Mouse (Mus musculus): ENCODE data around the gene Gm20481.
"Not testable (repeated sequence)": the region's sequence is repeated elsewhere in the genome, so short reads cannot be mapped to it uniquely, and the experiment has no call there.

Gene Gm20481

DNA sequence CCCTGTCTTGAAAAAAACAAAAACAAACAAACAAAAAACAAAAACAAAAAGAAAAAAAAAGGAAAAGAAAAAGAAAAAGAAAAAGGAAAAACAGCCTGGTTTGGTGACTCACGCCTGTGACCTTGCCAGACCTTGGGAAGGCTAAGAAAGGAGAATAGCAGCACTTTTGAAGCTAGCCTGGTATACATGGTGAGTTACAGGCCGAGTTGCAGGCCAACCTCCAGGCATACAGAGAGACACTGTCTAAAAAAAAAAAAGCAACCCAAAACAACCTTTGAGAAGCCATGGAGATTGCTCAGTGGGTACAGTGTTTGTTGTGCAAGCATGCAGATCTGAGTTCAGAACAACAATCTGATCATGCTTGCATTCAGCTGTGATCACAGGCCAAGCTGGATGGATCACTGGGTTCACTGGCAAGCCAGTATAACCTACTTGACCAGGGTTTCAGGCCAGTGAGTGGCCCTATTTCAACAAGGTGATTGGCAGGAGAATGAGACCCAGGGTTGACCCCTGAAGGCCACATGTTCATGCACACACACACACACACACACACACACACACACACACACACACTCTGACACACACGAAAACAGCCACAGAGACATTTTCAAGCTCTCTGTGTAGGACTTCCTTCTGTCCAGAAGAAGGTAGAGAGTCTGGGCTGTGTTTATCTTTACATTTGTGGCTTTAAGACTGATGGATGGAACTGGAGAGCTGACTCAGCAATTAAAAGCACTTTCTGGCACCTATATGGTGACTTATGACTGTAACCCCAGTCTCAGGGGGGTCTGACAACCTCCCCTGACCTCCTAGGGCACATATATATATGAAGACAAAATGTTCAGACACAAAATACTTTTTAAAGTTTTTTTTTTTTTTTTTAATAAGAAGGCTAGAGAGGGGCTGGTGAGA lies 6.1 kb downstream of the Gm20481 start:
- DNase-seq (ENCODE audit: low spot score in 2 of 2): no peak

DNA sequence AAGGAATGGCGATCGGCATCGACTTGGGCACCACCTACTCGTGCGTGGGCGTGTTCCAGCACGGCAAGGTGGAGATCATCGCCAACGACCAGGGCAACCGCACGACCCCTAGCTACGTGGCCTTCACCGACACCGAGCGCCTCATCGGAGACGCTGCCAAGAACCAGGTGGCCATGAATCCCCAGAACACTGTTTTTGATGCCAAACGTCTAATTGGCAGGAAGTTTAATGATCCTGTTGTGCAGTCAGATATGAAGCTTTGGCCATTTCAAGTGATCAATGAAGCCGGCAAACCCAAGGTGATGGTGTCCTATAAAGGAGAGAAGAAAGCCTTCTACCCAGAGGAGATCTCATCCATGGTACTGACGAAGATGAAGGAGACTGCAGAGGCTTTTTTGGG lies 7.3 kb downstream of the Gm20481 start:
- DNase-seq (ENCODE audit: low spot score in 2 of 2): no peak

DNA sequence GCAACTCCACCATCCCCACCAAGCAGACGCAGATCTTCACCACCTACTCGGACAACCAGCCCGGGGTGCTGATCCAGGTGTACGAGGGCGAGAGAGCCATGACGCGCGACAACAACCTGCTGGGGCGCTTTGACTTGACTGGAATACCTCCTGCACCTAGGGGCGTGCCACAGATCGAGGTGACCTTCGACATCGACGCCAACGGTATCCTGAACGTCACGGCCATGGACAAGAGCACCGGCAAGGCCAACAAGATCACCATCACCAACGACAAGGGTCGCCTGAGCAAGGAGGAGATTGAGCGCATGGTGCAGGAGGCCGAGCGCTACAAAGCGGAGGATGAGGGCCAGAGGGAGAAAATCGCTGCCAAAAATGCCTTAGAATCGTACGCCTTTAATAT lies 8.5 kb downstream of the Gm20481 start:
- DNase-seq (ENCODE audit: low spot score in 2 of 2): no peak

DNA sequence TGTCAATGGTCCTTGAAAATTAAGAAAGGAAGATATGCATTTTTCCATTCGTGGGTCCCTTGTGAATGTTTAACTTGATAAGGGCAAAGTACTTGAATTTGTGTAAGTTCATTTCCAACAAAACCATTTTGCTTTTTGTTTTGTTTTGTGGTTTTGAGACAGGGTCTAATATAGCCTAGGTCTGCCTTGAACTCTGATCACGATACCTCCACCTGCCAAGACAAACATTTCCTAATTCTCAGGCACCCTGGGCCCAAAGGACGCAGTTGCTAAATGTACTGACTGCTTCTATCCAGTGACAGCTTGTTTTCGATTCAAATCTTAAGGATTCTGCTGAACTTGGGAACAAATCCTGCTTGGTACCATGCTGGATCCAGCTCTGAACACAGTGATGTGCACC lies 9.9 kb downstream of the Gm20481 start:
- no peak for DNase-seq (ENCODE audit: low spot score in 2 of 2)

DNA sequence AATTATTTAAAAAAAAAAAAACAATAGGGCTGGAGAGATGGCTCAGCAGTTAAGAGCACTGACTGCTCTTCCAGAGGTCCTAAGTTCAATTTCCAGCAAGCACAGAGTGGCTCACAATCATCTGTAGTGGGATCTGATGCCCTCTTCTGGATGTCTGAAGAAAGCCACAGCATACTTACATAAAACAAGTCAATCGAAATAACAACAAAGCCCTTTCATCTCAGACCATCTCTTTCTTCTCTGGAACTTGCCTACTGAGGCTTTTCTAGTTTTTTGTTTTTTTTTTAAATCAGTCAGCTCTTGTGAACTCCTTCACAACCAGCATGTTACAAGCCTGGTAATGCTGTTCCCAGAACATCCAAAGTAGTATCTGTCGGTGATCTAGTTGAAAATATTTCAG lies 10.9 kb downstream of the Gm20481 start:
- DNase-seq (ENCODE audit: low spot score in 2 of 2): peak in 1 of 2 experiments; percentile 43

DNA sequence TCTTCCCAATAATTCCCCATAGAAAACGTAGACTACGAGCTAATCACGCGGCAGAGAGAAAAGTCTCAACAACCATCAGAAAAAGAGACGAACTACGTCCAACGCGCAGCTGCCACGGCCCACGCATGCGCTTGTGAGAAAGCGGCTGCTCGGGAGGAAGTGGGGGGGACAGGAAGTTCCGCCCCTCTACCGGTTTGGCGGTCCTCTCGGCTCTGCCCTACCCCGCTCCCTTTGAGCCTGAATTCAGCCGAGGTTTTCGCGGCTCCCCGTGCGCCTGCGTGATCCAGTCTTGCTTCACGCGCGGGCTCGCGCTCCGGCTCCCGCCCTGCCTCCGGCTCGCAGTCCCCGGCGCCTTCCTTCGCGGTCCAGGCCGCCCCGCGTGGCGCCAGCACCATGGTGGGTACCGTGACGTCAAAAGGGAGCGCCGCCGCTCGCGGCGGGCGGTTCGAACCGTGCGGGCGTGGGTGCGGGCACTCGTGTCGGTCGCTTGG lies 12.0 kb downstream of the Gm20481 start, which contains the start of gene Lsm2:
Gene Lsm2, plus strand, starts transcription at position 173 of the 491 bp plus-strand sequence.
- DNase-seq (ENCODE audit: low spot score in 2 of 2): peak; percentile 89 to 92

DNA sequence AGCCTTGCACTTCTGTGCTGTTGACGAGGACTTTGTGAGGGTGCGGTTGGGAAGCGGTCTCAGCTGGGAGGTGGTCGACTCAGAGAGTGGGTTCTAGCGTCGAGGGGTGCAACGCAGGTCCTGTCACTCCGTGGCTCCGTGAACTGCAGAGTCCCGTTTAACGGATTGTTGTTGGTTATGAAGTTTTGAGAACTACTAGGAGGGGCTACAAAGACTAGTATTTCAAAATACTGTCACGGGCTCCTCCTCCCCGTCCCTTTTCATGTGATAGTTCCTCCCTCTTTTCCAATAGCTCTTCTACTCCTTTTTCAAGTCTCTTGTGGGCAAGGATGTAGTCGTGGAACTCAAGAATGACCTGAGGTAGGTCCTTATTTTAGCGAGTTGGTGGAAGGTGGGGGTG lies 12.6 kb downstream of the Gm20481 start:
- no peak for DNase-seq (ENCODE audit: low spot score in 2 of 2)

DNA sequence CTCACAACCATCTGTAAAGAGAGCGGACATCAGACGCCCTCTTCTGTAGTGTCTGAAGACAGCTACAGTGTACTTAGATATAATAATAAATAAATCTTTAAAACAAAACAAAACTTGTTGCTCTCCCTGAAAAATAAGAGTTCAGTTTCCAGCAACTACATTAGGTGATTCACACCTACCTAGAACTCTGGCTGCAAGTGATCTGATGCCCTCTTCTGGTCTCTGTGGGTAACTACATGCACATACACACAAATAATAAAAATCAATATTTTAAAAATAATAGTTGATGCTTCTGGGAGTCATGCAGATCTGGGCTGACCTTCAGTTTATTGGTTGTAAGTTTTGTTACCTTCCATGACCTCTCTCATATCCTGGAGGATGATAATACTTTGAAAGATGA lies 14.5 kb downstream of the Gm20481 start:
- peak in 1 of 2 experiments; percentile 50 for DNase-seq (ENCODE audit: low spot score in 2 of 2)

DNA sequence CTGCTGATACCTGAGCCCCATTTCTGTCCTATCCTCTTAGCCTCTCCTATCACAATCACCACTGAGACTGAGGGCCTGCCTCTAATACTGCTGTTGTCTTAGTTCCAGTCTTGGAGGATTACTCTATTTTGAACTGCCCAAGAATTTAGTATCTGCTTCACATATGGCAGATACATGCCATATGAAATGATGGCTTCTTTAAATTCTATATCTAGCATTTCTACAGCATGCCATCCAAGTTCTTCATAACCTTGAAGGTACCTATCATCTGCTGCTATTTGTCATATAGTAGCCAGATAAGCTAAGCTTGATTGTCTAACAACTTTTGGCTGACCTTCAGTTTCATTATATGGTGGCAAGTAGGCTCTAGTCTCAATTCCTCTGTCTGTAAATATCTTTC lies 25.0 kb downstream of the Gm20481 start:
- no peak for DNase-seq (ENCODE audit: low spot score in 2 of 2)

DNA sequence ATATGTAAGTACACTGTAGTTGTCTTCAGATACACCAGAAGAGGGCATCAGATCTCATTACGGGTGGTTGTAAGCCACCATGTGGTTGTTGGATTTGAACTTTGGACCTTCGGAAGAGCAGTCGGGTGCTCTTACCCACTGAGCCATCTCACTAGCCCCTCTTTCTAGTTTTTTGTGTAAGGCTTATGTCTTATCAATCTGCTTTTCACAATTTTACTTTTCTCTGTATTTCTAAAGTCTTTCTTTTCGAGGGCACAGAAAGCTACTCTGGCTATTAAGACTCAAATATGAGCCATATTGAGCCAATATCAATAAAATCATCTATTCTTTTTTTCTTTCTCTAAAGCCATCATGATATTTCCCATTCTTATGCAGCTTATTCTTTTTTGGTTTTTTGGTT lies 25.5 kb downstream of the Gm20481 start:
- not testable (repeated sequence) for DNase-seq (ENCODE audit: low spot score in 2 of 2)

DNA sequence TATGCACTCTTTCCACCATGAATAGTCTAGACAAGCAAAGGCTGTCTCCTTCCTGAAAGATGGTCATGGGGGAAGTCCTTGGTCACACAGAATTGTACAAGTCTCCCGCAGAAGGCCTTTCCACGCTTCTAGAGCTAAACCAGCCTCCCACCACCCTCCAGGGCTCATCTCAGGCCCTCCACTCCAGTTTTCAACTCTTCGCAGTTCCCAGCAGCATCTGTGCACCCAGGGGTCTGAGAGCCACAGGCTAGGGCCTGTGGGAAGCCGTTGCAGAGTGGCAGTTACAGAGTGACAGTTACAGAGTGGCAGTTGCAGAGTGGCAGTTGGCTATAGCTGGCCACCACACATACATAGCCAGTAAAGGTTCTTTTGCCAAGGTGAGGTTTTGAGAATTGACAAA lies 26.2 kb downstream of the Gm20481 start:
- DNase-seq (ENCODE audit: low spot score in 2 of 2): not testable (repeated sequence)

DNA sequence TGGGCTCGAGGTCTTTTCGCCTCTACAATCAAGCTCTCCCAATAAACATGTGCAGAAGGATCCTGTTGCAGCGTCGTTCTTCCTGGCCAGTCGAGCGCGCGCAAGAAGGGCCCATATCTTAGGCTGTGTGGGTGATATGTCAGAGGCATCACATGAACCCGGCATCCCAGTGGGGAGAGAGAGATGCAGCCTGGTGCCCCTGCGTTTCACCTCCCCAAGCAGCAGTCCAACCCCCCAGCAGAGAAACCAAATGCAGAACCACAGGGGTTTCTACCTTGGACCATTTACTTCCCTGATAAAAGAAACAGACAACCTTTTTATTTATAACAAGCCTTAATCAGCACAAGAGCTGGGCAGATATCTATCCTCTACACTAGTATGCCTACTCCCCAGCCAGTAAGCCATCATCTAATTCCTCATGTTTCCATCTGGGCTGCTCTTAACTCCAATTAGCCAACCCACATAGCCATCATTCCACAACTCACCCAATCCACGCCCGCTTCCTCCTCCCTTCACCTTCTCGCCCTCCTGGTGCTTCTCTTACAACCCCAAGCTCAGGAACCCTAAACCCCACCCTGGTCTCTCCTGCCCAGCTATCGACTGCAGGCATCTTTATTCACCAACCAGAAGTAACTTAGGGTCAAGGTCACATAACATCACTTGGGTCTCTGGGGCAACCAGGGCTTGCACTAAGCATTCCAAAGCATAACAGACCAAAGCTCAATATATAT lies 26.9 kb downstream of the Gm20481 start:
- no peak for DNase-seq (ENCODE audit: low spot score in 2 of 2)

DNA sequence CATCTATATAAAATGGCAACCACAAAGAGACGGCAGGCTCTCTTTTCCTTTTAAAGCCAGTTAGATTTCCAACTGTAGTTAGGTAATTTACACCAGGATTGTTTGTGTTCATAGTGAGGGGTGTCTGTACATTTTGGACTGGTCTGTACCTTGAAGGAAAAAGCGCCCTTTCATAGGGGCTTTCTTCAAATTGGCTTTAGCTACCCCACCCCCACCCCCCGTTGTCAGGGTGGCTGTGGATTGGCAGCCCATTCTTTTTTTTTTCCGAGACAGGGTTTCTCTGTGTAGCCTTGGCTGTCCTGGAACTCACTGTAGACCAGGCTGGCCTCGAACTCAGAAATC lies 27.4 kb downstream of the Gm20481 start:
- DNase-seq (ENCODE audit: low spot score in 2 of 2): no peak

DNA sequence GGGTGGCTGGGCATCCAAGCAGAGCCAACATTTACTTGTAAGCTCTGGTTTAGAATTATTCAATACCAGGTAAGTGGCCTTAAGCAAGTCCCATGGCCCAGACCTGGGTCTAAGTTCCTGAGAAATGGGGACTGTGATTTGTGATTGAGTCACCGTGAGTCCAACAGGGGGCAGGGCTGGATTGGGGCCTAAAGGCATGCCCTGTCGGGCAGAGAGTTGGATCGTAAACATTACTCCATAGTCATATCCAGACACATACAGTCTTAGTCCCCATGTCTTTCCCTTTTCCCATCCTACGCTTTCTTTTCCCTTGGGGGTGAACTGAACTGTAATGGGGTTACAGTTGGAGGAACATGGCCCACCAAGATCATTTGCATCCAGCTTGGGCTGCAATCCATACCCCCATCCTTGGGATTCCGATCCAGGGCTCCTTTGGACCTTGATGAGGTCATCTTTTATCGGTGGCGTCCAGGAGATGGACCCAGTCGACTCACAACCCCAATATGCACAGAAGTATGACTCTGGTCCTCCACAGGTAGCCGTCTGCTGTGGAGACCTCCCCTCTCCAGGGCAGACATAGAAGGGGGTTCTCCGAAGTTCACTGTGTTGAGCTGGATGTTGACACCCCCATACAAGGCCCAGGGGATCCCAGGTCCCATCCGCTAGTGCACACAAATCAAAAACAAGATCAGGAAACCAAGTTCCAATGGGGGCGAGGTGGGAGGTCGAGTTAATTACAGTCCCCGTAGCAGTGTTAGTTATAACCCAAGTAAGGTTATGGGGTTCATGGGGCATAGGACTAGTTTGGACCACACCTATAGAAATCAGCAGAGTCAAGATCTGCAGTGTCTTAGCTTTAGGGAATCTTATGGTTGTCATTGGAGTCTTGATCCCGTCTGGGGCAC lies 29.1 kb downstream of the Gm20481 start:
- DNase-seq (ENCODE audit: low spot score in 2 of 2): no peak

DNA sequence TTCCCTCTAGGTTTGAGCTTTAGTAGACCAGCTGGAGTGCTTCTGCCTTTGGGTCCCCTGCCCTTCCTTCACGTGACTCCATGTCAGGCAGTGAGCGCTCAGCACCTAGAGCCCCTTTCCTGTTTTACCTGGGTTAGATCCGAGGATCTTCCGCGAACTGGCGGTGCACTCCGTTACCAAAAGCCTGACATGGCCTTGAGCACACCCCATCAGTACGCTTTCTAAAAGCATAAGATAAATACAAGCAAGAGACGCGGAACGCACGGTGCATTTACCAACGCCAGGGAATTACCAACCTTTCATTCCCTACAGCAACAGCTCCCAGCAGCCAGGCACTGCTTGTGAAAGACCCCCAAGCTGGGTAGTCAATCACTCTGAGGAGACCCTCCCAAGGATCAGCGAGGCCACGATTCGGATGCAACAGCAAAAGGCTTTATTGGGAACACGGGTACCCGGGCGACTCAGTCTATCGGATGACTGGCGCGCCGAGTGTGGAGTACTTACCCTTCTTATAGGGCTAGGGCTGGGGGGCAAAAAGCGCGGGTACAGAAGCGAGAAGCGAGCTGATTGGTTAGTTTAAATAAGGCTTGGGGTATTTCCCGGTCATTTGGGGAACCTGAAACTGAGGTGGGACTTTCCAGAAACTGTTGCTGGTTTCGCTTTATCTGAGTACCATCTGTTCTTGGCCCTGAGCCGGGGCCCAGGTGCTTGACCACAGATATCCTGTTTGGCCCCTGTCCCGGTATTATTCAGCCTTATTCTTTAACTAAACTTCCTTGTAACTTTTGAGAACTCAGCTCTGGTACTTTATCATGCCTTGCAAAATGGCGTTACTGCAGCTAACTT lies 30.4 kb downstream of the Gm20481 start:
- peak; percentile 54 to 72 for DNase-seq (ENCODE audit: low spot score in 2 of 2)

DNA sequence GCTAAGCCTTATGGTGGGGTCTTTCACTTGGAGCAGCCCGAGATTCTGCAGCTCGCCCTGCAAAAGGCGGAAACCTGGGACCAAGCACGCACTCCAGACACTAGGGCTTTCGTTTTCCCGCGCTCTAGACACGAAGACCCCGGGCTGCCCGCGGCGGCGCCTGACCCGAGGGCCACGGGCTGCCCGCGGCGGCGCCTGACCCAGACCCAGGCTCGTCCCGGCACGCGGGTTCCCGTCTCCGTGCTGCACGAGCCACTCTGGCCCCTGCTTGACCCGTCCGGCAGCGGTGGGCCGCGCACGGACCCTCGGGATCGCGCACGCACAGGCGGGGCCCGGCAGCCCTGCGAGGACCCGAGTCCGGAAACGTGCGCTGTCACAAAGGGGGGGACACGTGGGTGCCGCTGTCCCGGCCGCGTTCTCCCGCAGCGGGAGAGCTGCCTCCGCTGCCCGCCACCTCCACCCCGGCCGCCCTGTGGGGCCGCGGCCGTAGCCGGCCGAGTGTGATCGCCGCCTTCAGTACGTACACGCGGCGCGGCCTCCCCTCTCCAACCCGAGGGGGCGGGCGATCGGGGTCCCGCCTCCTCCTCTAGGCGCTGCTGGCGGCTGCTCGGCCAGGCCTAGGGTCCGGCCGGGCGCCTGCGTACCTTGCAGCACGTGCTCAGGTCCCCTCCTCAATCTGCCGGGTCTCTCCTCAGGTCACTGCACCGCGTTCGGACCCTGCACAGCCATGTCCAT lies 31.2 kb downstream of the Gm20481 start, which contains the start of gene Vars:
Gene Vars, plus strand, starts transcription at position 271 of the 735 bp plus-strand sequence.
- peak; percentile 85 to 86 for DNase-seq (ENCODE audit: low spot score in 2 of 2)

DNA sequence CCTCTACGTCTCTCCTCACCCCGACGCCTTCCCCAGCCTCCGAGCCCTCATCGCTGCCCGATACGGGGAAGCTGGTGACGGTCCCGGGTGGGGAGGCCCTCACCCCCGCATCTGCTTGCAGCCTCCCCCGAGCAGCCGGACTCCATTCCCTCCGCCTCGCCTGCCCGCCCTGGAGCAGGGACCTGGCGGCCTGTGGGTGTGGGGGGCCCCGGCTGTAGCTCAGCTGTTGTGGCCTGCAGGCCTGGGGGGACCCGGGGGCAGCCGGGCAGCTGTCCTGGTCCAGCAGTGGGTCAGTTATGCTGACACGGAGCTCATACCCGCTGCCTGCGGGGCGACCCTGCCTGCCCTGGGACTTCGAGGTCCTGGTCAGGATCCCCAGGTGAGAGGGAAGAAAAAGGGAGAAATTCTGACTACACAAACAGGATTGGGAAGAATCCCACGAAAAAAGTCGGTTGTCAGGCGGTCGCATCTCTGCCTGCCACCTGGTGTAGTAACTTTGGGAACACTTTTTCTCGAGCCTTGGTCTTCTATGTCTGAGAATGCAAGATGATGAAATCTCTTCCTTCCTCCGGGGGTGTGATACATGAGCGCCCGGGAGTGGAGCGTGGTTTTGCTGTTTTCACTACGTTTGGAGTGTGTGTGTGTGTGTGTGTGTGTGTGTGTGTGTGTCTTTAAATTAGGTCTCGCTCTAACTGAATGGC lies 31.9 kb downstream of the Gm20481 start:
- peak; percentile 38 for DNase-seq (ENCODE audit: low spot score in 2 of 2)

DNA sequence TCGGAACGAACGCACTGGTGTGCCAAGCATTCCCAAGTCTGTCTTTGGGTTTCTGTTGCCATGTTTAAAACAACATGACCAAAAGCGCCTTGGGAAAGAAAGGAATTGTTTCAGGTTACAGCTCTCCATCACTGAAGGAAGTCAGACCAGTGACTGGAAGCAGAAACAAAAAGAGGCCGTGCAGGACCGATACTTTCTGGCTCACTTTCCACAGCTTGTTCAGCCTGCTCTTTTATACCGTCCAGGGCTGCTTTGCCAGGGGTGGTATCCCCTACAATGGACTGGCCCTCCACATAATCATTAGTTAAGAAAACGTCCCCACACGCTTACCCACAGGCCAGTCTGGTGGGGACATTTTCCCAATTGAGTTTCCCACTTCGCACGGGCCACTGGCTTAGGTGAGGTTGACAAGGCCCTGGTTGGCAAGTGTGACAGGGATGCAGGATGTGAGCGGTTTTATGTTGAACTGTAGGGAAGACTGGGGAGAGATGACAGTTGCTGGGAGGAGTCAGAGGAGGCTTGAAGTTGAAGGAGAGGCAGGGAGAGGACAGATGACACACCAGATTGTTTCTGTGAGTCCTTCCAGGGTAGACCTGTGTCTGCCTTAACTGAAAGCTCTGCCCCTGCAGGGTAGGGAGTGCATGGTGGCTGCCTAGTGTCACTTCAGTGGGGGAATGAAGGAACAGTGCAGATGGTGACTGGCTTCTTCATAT lies 32.6 kb downstream of the Gm20481 start:
- DNase-seq (ENCODE audit: low spot score in 2 of 2): no peak

All from natural killer cell, adult 2 months (primary cell).